Mouse (Mus musculus) stomach, embryonic 15.5 days (tissue): ENCODE results near the gene Agpat2. TPM values are rescaled to one million over a fixed set of nuclear protein-coding genes. Genes with fewer than 3 reads are reported as not detected.

Experiments
- ATAC-seq: fragments of 200-750 bp; cut with Nextera tagmentation; 2 replicates; pipeline ENCODE4 v1.8.0; 2017; ENCODE audit warnings: low read depth, moderate number of reproducible peaks, moderate TSS enrichment; ENCODE audit not compliant: insufficient read depth, low FRiP score
- H3K27ac ChIP-seq: fragments of 300-500 bp; sonication (generic); 2 replicates; pipeline ENCODE4 v1.5.1; 2015; ENCODE audit warnings: mild to moderate bottlenecking, inconsistent platforms
- H3K27me3 ChIP-seq: fragments of 300-500 bp; sonication (generic); replicated peaks from 2 replicates; pipeline ENCODE4 v1.6.1; 2015; ENCODE audit warnings: inconsistent platforms
- H3K36me3 ChIP-seq: fragments of 300-500 bp; sonication (generic); 2 replicates; pipeline ENCODE4 v1.6.1; 2015; ENCODE audit warnings: inconsistent platforms
- H3K4me1 ChIP-seq: fragments of 300-500 bp; sonication (generic); 2 replicates; pipeline ENCODE4 v1.6.1; 2015; ENCODE audit warnings: inconsistent platforms
- H3K4me2 ChIP-seq: fragments of 300-500 bp; sonication (generic); 2 replicates; pipeline ENCODE4 v1.6.1; 2015; ENCODE audit warnings: mild to moderate bottlenecking, inconsistent platforms
- H3K4me3 ChIP-seq: fragments of 300-500 bp; sonication (generic); replicated peaks from 2 replicates; pipeline ENCODE4 v1.5.1; 2015; ENCODE audit warnings: inconsistent platforms
- H3K9ac ChIP-seq: fragments of 300-500 bp; sonication (generic); 2 replicates; pipeline ENCODE4 v1.6.1; 2015; ENCODE audit warnings: inconsistent platforms
- H3K9me3 ChIP-seq: fragments of 300-500 bp; sonication (generic); 2 replicates; pipeline ENCODE4 v1.6.1; 2016; ENCODE audit warnings: inconsistent platforms
- WGBS: fragments of 180-500 bp; shearing (Covaris S2); methylation state at CpG from one replicate; pipeline ENCODE4 v1.1.7; 2015; 5-methylcytosine and 5-hydroxymethylcytosine counted together
- polyA plus RNA-seq: library from polyadenylated mRNA; unstranded; fragments of >200 nt; fragmentation: Nextera tagmentation; extraction: Ambion mirVana; gene quantifications from 2 replicates; pipeline ENCODE4 v1.2.1, GENCODE M21; 2015

The Agpat2 gene
- polyA plus RNA-seq, 1 experiment from 2014 or later, result 60.1 TPM

DNA sequence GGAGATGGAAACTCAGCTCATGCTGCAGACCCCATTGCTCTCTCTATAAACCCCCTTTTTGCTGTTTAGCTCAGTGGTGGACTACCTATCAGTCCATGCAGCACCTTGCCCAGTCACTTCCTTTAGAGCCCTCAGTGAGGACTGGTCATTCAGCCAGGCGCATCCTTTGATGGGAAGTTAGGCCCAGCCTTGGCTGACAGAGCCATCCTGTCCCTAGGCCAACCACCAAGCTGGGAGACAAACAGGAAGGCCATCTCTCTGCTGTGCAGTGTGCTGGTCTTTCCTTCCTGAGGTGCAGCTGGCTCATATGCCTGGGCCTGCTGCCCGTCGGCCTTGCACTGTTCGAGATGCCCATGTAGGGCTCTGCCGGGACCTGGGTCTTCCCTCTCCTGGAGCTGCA lies 23.5 kb downstream of the Agpat2 start:
- Histone ChIP-seq H3K4me3 (no peak overlapping the region), H3K4me2 (no peak overlapping the region), H3K27ac (no peak overlapping the region)

DNA sequence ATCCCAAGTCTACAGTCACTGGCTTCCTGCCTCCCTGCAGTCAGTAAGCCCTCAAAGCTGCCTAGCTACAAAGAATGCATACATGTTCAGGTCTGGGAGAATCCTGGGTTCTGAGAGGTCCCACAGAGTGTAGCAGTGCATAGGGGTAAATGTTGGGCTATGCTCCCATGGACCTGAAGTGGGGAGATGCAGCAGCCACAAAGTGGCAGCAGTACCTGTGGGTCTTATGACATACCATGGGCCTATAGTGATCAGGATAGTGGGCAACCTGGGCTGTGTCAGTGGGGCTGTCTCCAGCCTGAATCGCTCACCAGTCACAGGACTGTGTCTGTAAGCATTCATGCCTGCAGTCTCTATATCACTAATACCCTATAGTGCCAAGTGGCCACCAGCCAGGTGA lies 24.5 kb downstream of the Agpat2 start, which contains the start of gene Egfl7:
TSS of gene Egfl7 (plus strand) at position 301 of the 400 bp plus-strand sequence.
- no peak within 1 kb of the TSS for H3K4me2 ChIP-seq
- no peak within 1 kb of the TSS; the same call in 1 of the 2 replicates for H3K27ac ChIP-seq
- H3K9me3 ChIP-seq, result no peaks in the 10 kb centered on the region
- H3K4me3 ChIP-seq, result no peak within 1 kb of the TSS
- ATAC-seq, result no peak
- no peak within 1 kb of the TSS for H3K9ac ChIP-seq
- 0 out of 2 replicates have a peak, but pooled peaks cover 7% of the 10 kb centered on the region for H3K4me1 ChIP-seq
- WGBS, result 95% methylated on average over 1 of the region's 1 CpGs
- H3K36me3 ChIP-seq, result no peaks in the 10 kb centered on the region
- H3K27me3 ChIP-seq, result no peaks in the 10 kb centered on the region

More for the DNA sequence above, 23.5 kb downstream of the Agpat2 start:
- ATAC-seq, result no peak
- H3K9ac ChIP-seq, result no peak overlapping the region
- no peaks in the 10 kb centered on the region for H3K27me3 ChIP-seq
- 0 out of 2 replicates have a peak, but pooled peaks cover 5% of the 10 kb centered on the region for H3K4me1 ChIP-seq
- WGBS, result 89% methylated on average over 5 of the region's 5 CpGs
- H3K9me3 ChIP-seq, result no peaks in the 10 kb centered on the region
- H3K36me3 ChIP-seq, result no peaks in the 10 kb centered on the region

DNA sequence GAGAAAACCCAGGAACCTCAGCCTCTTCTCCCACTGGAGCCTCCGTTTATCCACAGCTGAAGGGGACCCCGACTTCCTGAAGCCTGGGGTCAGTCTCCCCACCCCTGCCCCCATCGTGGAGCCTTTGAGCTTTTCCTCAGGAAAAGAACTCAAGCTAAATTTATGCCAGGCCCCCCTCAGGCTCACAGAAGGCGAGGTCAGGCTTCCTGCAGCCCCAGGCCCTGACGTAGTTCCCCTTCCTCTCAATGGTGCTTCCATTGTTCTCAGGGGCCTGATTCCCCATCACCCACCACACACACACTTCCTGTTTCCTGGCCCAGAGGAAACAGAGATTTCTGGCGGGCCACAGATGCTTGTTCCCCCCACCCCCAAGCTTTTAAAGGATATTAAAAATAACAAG lies 25.8 kb downstream of the Agpat2 start:
- H3K9me3 ChIP-seq, result no peaks in the 10 kb centered on the region
- WGBS, result 46% methylated on average over 6 of the region's 6 CpGs
- H3K4me2 ChIP-seq, result no peak overlapping the region
- no peaks in the 10 kb centered on the region for H3K27me3 ChIP-seq
- H3K4me1 ChIP-seq, result peaks cover 7% of the 10 kb centered on the region; the same call in 1 of the 2 replicates
- no peak overlapping the region for H3K4me3 ChIP-seq
- H3K36me3 ChIP-seq, result no peaks in the 10 kb centered on the region
- ATAC-seq, result no peak
- 0 out of 2 replicates have a peak overlapping the region, but pooled peaks have one; percentile 51 for H3K27ac ChIP-seq
- H3K9ac ChIP-seq, result no peak overlapping the region

DNA sequence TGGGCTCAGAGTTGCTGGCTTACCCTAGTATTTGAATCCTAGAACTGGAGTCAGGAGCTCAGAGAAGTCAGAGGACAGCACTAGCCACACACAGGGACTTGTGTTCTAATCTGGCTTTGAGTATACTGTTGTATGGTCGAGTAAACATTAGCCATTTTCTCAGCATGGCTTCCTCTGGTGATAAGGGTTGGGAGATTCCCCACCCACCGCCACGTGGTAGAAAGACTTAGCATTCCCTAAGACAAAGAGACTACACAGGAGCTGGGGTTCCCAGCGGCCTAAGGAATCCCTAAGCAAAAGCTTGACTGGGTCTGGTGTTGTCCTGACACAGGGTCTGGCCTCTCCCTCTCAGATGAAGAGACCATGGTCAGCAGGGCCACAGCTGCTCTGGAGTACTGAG lies 27.8 kb downstream of the Agpat2 start:
- Histone ChIP-seq H3K27me3 (no peaks in the 10 kb centered on the region), H3K4me3 (no peak overlapping the region), H3K9ac (no peak overlapping the region), H3K4me2 (no peak overlapping the region), H3K27ac (peak overlapping the region; percentile 26; the same call in 1 of the 2 replicates), H3K9me3 (no peaks in the 10 kb centered on the region), H3K4me1 (peaks cover 7% of the 10 kb centered on the region; the same call in 1 of the 2 replicates), H3K36me3 (no peaks in the 10 kb centered on the region)
- WGBS, result 52% methylated on average over 4 of the region's 4 CpGs
- ATAC-seq, result no peak

DNA sequence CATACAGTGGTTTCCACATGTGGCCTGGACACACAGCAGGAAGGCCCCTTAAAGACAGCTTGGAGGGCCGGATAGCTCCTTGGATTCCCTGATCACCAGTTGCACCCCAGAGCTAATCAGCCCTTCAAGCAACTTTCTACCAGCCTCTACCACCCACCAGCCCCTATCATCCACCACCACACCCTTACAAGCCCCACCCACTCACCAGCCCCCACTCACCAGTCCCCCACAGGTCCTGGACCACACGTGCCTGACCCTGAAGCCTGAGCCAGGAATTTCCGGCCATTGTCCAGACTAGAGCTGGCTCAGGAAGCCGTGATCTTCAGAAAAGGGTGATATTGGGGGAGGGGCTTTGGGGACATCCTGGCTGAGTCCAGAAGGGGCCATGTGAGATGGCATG lies 28.4 kb downstream of the Agpat2 start:
- peaks cover 7% of the 10 kb centered on the region; the same call in 1 of the 2 replicates for H3K4me1 ChIP-seq
- H3K9ac ChIP-seq, result no peak overlapping the region
- peak overlapping the region; percentile 28 for H3K27ac ChIP-seq
- no peaks in the 10 kb centered on the region for H3K27me3 ChIP-seq
- 64% methylated on average over 4 of the region's 4 CpGs for WGBS
- ATAC-seq, result peak; percentile 50; the same call in 1 of the 2 replicates
- H3K4me3 ChIP-seq, result no peak overlapping the region
- no peaks in the 10 kb centered on the region for H3K36me3 ChIP-seq
- no peak overlapping the region for H3K4me2 ChIP-seq
- H3K9me3 ChIP-seq, result no peaks in the 10 kb centered on the region

DNA sequence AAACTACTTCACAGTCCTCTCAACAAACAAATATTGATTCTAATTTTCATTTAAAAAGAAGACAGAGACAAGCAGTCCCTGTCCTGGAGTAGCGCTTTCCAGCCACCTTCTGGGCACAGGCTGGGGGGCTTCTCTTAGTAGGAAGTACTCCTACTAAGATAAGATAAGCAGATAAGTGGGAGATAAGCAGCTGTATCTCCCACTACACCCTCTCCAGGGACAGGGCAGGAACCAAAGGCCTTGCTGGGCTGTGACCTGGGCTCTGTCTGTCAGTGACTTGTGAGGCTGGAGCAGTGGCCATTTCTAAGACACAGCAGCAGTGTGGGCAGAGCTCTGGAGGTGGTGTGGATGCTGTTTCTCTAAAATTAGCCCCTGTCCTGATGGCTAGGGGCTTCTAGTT lies 28.8 kb downstream of the Agpat2 start:
- Histone ChIP-seq H3K4me1 (peaks cover 7% of the 10 kb centered on the region; the same call in 1 of the 2 replicates), H3K4me3 (no peak overlapping the region), H3K9ac (no peak overlapping the region), H3K4me2 (no peak overlapping the region), H3K27ac (peak overlapping the region; percentile 28; the same call in 1 of the 2 replicates), H3K9me3 (no peaks in the 10 kb centered on the region), H3K27me3 (no peaks in the 10 kb centered on the region), H3K36me3 (no peaks in the 10 kb centered on the region)
- WGBS, result 92% methylated on average over 1 of the region's 1 CpGs
- ATAC-seq, result no peak

DNA sequence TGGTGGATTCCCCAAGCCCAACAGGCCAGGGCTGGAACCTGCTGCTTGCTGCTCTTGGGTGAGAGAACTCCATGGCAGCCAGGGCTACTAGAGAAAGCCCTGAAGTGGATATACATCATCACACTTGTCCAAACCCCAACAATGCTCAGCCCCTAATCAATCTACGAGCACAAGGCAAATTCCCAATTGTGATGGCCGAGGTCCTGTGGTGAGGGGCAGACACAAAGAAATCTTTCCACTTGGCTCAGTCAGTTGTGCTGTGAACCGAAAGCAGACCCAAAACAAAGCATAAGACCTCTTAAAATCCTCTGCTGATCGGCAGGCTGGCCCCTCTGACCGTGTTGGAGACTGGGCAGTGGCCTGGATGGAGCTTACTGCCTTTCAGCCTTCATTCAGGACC lies 29.4 kb downstream of the Agpat2 start:
- Histone ChIP-seq H3K9me3 (no peaks in the 10 kb centered on the region), H3K36me3 (no peaks in the 10 kb centered on the region), H3K27me3 (no peaks in the 10 kb centered on the region), H3K4me3 (no peak overlapping the region), H3K4me1 (peaks cover 7% of the 10 kb centered on the region; the same call in 1 of the 2 replicates), H3K27ac (no peak overlapping the region), H3K9ac (no peak overlapping the region), H3K4me2 (no peak overlapping the region)
- WGBS, result 64% methylated on average over 5 of the region's 5 CpGs
- ATAC-seq, result no peak

DNA sequence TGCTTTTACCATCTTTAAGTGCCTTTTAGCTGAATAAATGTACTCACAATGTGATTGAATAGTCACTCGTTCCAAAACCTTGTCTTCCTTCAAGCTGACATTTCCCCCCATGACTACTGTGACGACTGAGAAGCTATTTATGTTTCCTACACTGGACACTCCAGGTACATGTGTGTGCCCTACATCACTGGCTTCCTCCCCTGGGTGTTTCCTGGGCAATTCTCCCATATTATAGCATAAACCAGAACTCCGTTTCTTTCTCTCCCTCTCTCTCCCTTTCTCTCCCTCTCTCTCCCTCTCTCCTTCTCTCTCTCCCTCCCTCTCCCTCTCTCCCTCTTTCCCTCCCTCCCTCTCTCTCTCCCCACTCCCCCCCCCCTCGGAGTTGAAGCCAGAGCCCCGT lies 30.4 kb downstream of the Agpat2 start:
- H3K4me1 ChIP-seq, result peaks cover 7% of the 10 kb centered on the region; the same call in 1 of the 2 replicates

DNA sequence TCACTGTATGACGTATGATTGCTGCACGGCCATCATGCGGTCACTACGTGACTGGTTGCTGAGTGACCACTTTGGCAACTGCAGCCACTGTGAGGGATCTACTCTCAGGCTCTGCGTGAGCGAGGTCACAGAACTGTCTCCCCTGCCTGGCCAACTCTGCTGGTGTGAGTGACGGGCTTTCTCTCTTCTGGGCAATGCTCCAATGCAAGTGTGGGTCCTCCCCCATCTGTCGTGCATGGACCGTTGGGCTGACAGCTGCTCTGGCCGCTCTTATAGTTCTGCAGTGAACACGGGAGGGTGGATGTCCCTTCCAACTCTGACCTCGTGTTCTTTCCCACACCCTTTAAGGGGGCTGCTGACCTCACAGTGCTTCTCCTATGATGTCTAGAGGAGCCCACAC lies 30.8 kb downstream of the Agpat2 start:
- Histone ChIP-seq H3K9me3 (no peaks in the 10 kb centered on the region), H3K4me3 (no peak overlapping the region), H3K27ac (peak overlapping the region; percentile 23; the same call in 1 of the 2 replicates), H3K27me3 (no peaks in the 10 kb centered on the region), H3K9ac (no peak overlapping the region), H3K4me1 (peaks cover 7% of the 10 kb centered on the region; the same call in 1 of the 2 replicates), H3K4me2 (no peak overlapping the region), H3K36me3 (no peaks in the 10 kb centered on the region)
- 43% methylated on average over 12 of the region's 12 CpGs for WGBS
- peak; percentile 9; the same call in 1 of the 2 replicates for ATAC-seq

More for the DNA sequence above, 30.4 kb downstream of the Agpat2 start:
- no peak for ATAC-seq
- Histone ChIP-seq H3K9ac (no peak overlapping the region), H3K4me2 (no peak overlapping the region), H3K4me3 (no peak overlapping the region), H3K9me3 (no peaks in the 10 kb centered on the region), H3K27ac (peak overlapping the region; percentile 23; the same call in 1 of the 2 replicates), H3K36me3 (no peaks in the 10 kb centered on the region), H3K27me3 (no peaks in the 10 kb centered on the region)
- WGBS, result 13% methylated on average over 5 of the region's 5 CpGs

DNA sequence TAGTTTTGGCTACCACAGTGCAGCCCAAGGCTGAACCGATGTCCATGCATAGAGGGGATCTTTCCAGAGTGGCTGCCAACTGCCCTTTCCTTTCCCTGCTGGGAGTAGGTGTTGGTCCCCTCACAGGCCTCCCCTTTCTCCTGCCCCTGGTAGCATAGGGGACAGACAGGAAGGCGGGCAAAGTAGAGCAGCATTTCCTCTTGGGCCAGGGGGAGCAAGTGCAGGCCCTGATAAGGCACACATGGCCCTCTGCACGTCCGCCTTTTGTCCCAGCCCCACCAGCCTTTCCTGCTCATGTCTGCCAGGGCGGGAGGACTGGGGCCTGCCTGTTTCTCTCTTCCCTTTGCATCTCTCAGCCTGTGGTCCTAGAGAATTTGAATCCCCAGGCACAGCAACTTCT lies 32.4 kb downstream of the Agpat2 start:
- H3K9me3 ChIP-seq, result no peaks in the 10 kb centered on the region
- peaks cover 2% of the 10 kb centered on the region; the same call in 1 of the 2 replicates for H3K4me1 ChIP-seq
- 35% methylated on average over 5 of the region's 5 CpGs for WGBS
- H3K27ac ChIP-seq, result peak overlapping the region; percentile 64
- H3K4me3 ChIP-seq, result no peak overlapping the region
- H3K36me3 ChIP-seq, result no peaks in the 10 kb centered on the region
- H3K27me3 ChIP-seq, result no peaks in the 10 kb centered on the region
- ATAC-seq, result peak; percentile 32; the same call in 1 of the 2 replicates
- no peak overlapping the region for H3K4me2 ChIP-seq
- H3K9ac ChIP-seq, result no peak overlapping the region; the same call in 1 of the 2 replicates

DNA sequence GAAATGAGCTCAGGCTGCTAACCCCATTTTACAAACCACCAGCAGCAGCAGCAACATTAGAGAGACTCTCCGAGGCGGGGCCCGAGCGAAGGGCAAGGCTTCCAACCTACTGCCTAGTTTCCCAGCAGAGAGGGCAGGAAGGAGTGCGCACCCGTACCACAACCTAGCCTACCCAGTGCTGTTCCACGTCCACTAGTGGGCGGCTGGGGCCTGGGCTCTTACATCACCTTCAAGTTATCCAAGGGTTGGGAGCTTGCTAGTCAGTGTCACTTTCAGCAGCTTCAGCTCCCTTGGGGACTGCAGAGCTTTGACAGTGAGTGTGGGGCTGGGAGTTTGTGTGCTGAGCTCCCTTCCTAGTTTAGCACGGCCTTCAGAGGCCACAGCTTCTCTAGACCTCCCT lies 32.8 kb downstream of the Agpat2 start:
- no peaks in the 10 kb centered on the region for H3K27me3 ChIP-seq
- H3K4me2 ChIP-seq, result no peak overlapping the region
- H3K27ac ChIP-seq, result peak overlapping the region; percentile 64
- peaks cover 2% of the 10 kb centered on the region; the same call in 1 of the 2 replicates for H3K4me1 ChIP-seq
- H3K9ac ChIP-seq, result no peak overlapping the region
- no peak overlapping the region for H3K4me3 ChIP-seq
- no peak for ATAC-seq
- no peaks in the 10 kb centered on the region for H3K9me3 ChIP-seq
- H3K36me3 ChIP-seq, result no peaks in the 10 kb centered on the region
- 63% methylated on average over 9 of the region's 9 CpGs for WGBS

DNA sequence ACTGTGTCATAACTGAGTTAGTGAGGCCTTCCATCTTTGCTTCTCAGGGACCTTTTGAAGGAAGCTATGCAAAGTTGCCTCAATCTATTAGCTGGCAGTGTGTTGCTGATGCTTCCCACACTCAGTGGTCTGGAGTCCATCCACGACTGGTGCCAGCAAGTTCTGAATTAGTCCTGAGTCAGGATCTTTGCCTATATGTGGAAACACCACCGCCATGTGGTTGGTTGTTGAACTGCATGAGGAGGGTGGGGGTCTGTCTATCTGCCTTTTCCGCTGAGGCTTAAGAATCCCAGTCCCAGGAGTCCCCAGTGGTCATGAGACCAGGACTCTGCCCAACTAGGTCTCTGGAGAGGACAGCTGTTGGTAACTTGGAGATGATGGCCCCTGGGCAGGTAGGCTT lies 34.2 kb downstream of the Agpat2 start:
- H3K27me3 ChIP-seq, result no peaks in the 10 kb centered on the region
- WGBS, result 18% methylated on average over 3 of the region's 3 CpGs
- no peak overlapping the region for H3K9ac ChIP-seq
- H3K4me1 ChIP-seq, result no peaks in the 10 kb centered on the region; the same call in 1 of the 2 replicates
- ATAC-seq, result 0 out of 2 replicates have a peak, but pooled peaks have one; percentile 24
- no peak overlapping the region for H3K27ac ChIP-seq
- no peak overlapping the region for H3K4me2 ChIP-seq
- no peaks in the 10 kb centered on the region for H3K9me3 ChIP-seq
- no peaks in the 10 kb centered on the region for H3K36me3 ChIP-seq
- no peak overlapping the region for H3K4me3 ChIP-seq
